ENCODE assay signal across 20 mouse cellular contexts in genomic region chr13:110024381-110025161, GRCm38 (mm10).
A peak's percentile ranks its signal among the peaks of the same experiment; 100 is the strongest.
DNase-seq lines count a peak whose midpoint lies in the region; ATAC-seq and TF ChIP-seq lines count a peak whose summit lies in the region.
"Had no signal": no experiment of that assay in that cellular context is flagged by ENCODE, and none has a peak within 500 bp of the region (broad histone marks: within the 10 kb centered on the region; RNA-seq: fewer than 3 reads in every experiment).

No protein-coding gene starts in this region.

- no peaks in the 10 kb centered on the region for H3K4me1 ChIP-seq in liver, adult 2 months (ENCODE audit: control insufficient read depth, insufficient read depth, low read length)
- peaks cover 22% of the 10 kb centered on the region for H3K4me1 ChIP-seq in embryonic facial prominence, embryonic 13.5 days
- H3K4me1 ChIP-seq in limb, embryonic 13.5 days = peaks cover 31% of the 10 kb centered on the region
- H3K4me1 ChIP-seq: liver, embryonic 12.5 days had no signal

- H3K36me3 ChIP-seq in liver, adult 2 months (ENCODE audit: control insufficient read depth, insufficient read depth, low read length) = no peaks in the 10 kb centered on the region
- no peaks in the 10 kb centered on the region for H3K36me3 ChIP-seq in embryonic facial prominence, embryonic 13.5 days
- no peaks in the 10 kb centered on the region for H3K36me3 ChIP-seq in limb, embryonic 13.5 days
- H3K36me3 ChIP-seq: forebrain, embryonic 15.5 days; kidney, embryonic 15.5 days; liver, embryonic 12.5 days; midbrain, embryonic 12.5 days had no signal

- H3K27ac ChIP-seq in liver, adult 2 months (replicated peaks; ENCODE audit: insufficient read depth, low read depth, low read length) = no peak overlapping the region
- peak overlapping the region; percentile 73 for H3K27ac ChIP-seq in embryonic facial prominence, embryonic 13.5 days
- H3K27ac ChIP-seq in limb, embryonic 13.5 days = peak overlapping the region; percentile 77
- H3K27ac ChIP-seq: forebrain, embryonic 15.5 days; hindbrain, postnatal 0 days; kidney, embryonic 15.5 days; liver, embryonic 12.5 days; macrophage; midbrain, embryonic 12.5 days had no signal

- no peak for ATAC-seq in embryonic facial prominence, embryonic 13.5 days (ENCODE audit: insufficient number of reproducible peaks, insufficient read depth, low FRiP score, low TSS enrichment, low read depth)
- peak; percentile 77 for ATAC-seq in limb, embryonic 13.5 days (ENCODE audit: low FRiP score, low read depth)
- ATAC-seq: forebrain, embryonic 15.5 days; hindbrain, postnatal 0 days; intestine, postnatal 0 days; liver, embryonic 12.5 days had no signal

- H3K79me2 ChIP-seq in liver, adult 2 months (ENCODE audit: control insufficient read depth, insufficient read depth, low read length) = no peaks in the 10 kb centered on the region

- no peak overlapping the region for H3K4me3 ChIP-seq in liver, adult 2 months (ENCODE audit: insufficient read depth, low read depth, low read length)
- no peak overlapping the region for H3K4me3 ChIP-seq in embryonic facial prominence, embryonic 13.5 days
- H3K4me3 ChIP-seq in limb, embryonic 13.5 days = no peak overlapping the region
- H3K4me3 ChIP-seq: forebrain, embryonic 15.5 days; kidney, embryonic 15.5 days; liver, embryonic 12.5 days; midbrain, embryonic 12.5 days had no signal

- no peaks in the 10 kb centered on the region for H3K9me3 ChIP-seq in embryonic facial prominence, embryonic 13.5 days
- no peaks in the 10 kb centered on the region for H3K9me3 ChIP-seq in limb, embryonic 13.5 days
- H3K9me3 ChIP-seq: forebrain, embryonic 15.5 days; kidney, embryonic 15.5 days; liver, embryonic 12.5 days; midbrain, embryonic 12.5 days had no signal

- TF ChIP-seq CTCF in liver, adult 2 months (IDR thresholded peaks at IDR 0.05; ENCODE audit: low read depth, low read length) = no peak

- H3K4me2 ChIP-seq in embryonic facial prominence, embryonic 13.5 days = no peak overlapping the region
- H3K4me2 ChIP-seq in limb, embryonic 13.5 days (replicated peaks) = no peak overlapping the region
- H3K4me2 ChIP-seq: forebrain, embryonic 15.5 days; kidney, embryonic 15.5 days; liver, embryonic 12.5 days; midbrain, embryonic 12.5 days had no signal

- 81% methylated on average over 10 of the region's 10 CpGs for WGBS in liver, adult 2 months
- WGBS in embryonic facial prominence, embryonic 13.5 days = 61% methylated on average over 10 of the region's 10 CpGs
- 46% methylated on average over 10 of the region's 10 CpGs for WGBS in limb, embryonic 13.5 days

- TF ChIP-seq POLR2A in liver, adult 2 months (IDR thresholded peaks at IDR 0.05; ENCODE audit: extremely low read depth, insufficient read depth, low read length) = no peak

- peak; percentile 4 for DNase-seq in liver, adult 2 months (ENCODE audit: extremely low read depth, low read depth, low spot score)
- no peak for DNase-seq in liver
- DNase-seq in 3T3-L1 (ENCODE audit: low read depth, low spot score) = peak; percentile 31
- DNase-seq in adrenal gland, adult 8-10 months = no peak
- no peak for DNase-seq in adrenal gland, postnatal 10 days
- DNase-seq: adrenal gland, postnatal 14 days; cerebellum, adult 11-12 months; cerebellum, postnatal 14 days; embryo, embryonic 11 days; gastrocnemius, postnatal 14 days; thymus, postnatal 36 days had no signal

- no peaks in the 10 kb centered on the region for H3K27me3 ChIP-seq in liver, adult 2 months (ENCODE audit: control insufficient read depth, insufficient read depth, low read length)
- H3K27me3 ChIP-seq in embryonic facial prominence, embryonic 13.5 days = peaks cover 3% of the 10 kb centered on the region
- H3K27me3 ChIP-seq in limb, embryonic 13.5 days = peaks cover 4% of the 10 kb centered on the region; the same call in 1 of the 2 replicates
- H3K27me3 ChIP-seq: forebrain, embryonic 15.5 days had no signal

- H3K9ac ChIP-seq in liver, adult 2 months (ENCODE audit: low read depth, low read length) = no peak overlapping the region
- H3K9ac ChIP-seq in embryonic facial prominence, embryonic 13.5 days = no peak overlapping the region
- no peak overlapping the region for H3K9ac ChIP-seq in limb, embryonic 13.5 days
- H3K9ac ChIP-seq: forebrain, embryonic 15.5 days; kidney, embryonic 15.5 days; liver, embryonic 12.5 days; midbrain, embryonic 12.5 days had no signal

Comparison
In these comparisons a context has a peak if more than half of its experiments do, and no peak if none do; other contexts are left out.
1. DNase-seq: peak in liver, adult 2 months (single experiment) and 3T3-L1 (single experiment); none in liver (single experiment), adrenal gland, adult 8-10 months (single experiment) and adrenal gland, postnatal 10 days (single experiment).